8 mouse cellular contexts compared by ENCODE assay signal in the genomic region with DNA sequence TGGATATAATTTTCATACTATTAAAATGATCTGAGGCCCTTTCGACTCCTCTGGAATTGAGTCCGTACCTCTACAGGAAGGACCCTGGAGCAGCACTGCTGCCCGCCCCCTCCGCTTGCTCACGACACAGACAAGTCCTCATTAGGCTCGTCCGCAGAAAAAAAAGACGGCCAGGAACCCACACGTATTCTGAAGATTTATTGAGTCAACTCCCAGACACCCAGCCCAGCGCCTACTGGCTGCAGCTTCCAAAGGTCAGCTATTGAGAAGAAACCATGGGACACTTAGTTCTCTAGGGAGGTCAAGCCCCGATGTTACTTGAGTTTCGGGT. TPM values are rescaled to one million over a fixed set of nuclear protein-coding genes. Genes with fewer than 3 reads are reported as not detected.
DNase-seq lines count a peak whose midpoint lies in the region; ATAC-seq and TF ChIP-seq lines count a peak whose summit lies in the region.

No protein-coding gene starts in this region.

- no peak for DNase-seq in kidney, postnatal 10 days
- no peak for DNase-seq in ovary, postnatal 14 days (ENCODE audit: low spot score)
- DNase-seq in frontal cortex, adult 2 months (ENCODE audit: extremely low spot score in 1 of 2, low spot score in 1 of 2), result no peak
- DNase-seq in thymus, postnatal 10 days (ENCODE audit: low spot score in 2 of 2), result no peak

- no peak for ATAC-seq in kidney, embryonic 15.5 days (replicated peaks; ENCODE audit: low FRiP score)
- peak; percentile 30 for ATAC-seq in inflammation-experienced regulatory T-cells, adult 6 months
- ATAC-seq in midbrain, embryonic 16.5 days, result no peak

- H3K36me3 ChIP-seq in kidney, embryonic 15.5 days, result no peaks in the 10 kb centered on the region; the same call in 1 of the 2 replicates
- H3K36me3 ChIP-seq in midbrain, embryonic 16.5 days (ENCODE audit: control insufficient read depth, insufficient read depth, low read length), result no peaks in the 10 kb centered on the region

- peak overlapping the region; percentile 78 for H3K4me3 ChIP-seq in kidney, embryonic 15.5 days (replicated peaks)
- peak overlapping the region; percentile 85 for H3K4me3 ChIP-seq in cortical plate, adult 2 months (ENCODE audit: insufficient read depth, low read length)
- H3K4me3 ChIP-seq in midbrain, embryonic 16.5 days (ENCODE audit: low read depth, low read length), result peak overlapping the region; percentile 74

- H3K27me3 ChIP-seq in kidney, embryonic 15.5 days, result peaks cover 26% of the 10 kb centered on the region
- H3K27me3 ChIP-seq in midbrain, embryonic 16.5 days (ENCODE audit: control insufficient read depth, insufficient read depth, low read depth, low read length), result no peaks in the 10 kb centered on the region

- peak overlapping the region; percentile 97 for H3K27ac ChIP-seq in kidney, embryonic 15.5 days
- no peak overlapping the region for H3K27ac ChIP-seq in cortical plate, adult 2 months (ENCODE audit: insufficient read depth, low read length)
- peak overlapping the region; percentile 91 for H3K27ac ChIP-seq in midbrain, embryonic 16.5 days (ENCODE audit: low read length)

- H3K4me1 ChIP-seq in kidney, embryonic 15.5 days, result peaks cover 6% of the 10 kb centered on the region
- H3K4me1 ChIP-seq in cortical plate, adult 2 months (ENCODE audit: control insufficient read depth, insufficient read depth, low read length), result peaks cover 2% of the 10 kb centered on the region; the same call in 1 of the 2 replicates
- peaks cover 13% of the 10 kb centered on the region for H3K4me1 ChIP-seq in midbrain, embryonic 16.5 days (ENCODE audit: control insufficient read depth, insufficient read depth, low read length)

- under 1% methylated on average over 12 of the region's 12 CpGs for WGBS in kidney, embryonic 15.5 days
- under 1% methylated on average over 12 of the region's 12 CpGs for WGBS in midbrain, embryonic 16.5 days

- TF ChIP-seq POLR2A in cortical plate, adult 2 months (IDR thresholded peaks at IDR 0.05; ENCODE audit: extremely low read depth, insufficient read depth, low read length), result no peak

- H3K4me2 ChIP-seq in kidney, embryonic 15.5 days, result peak overlapping the region; percentile 95
- peak overlapping the region; percentile 91 for H3K4me2 ChIP-seq in midbrain, embryonic 16.5 days (ENCODE audit: low read length)

- H3K9me3 ChIP-seq in kidney, embryonic 15.5 days (replicated peaks), result no peaks in the 10 kb centered on the region
- H3K9me3 ChIP-seq in midbrain, embryonic 16.5 days (replicated peaks; ENCODE audit: control insufficient read depth, low read length, poor library complexity, severe bottlenecking), result no peaks in the 10 kb centered on the region

- TF ChIP-seq CTCF in cortical plate, adult 2 months (IDR thresholded peaks at IDR 0.05; ENCODE audit: extremely low read depth, insufficient read depth, low read length), result no peak

- peak overlapping the region; percentile 78 for H3K9ac ChIP-seq in kidney, embryonic 15.5 days
- peak overlapping the region; percentile 85 for H3K9ac ChIP-seq in midbrain, embryonic 16.5 days (ENCODE audit: low read depth, low read length)

RNA-seq across cellular contexts. Expression of a gene that starts 9.2 kb away (rescaled TPM):
- polyA plus RNA-seq in kidney, embryonic 15.5 days (2015; fragmentation: Nextera tagmentation; extraction: Ambion mirVana), result 0.46 and 0.62 TPM in 2 replicates
- polyA plus RNA-seq in cortical plate, adult 2 months (2012; rRNA removed), result 0.42 and 0.45 TPM in 2 replicates
- polyA plus RNA-seq in inflammation-experienced regulatory T-cells, adult 6 months (2017; shearing (Covaris generic)), result not detected
- polyA plus RNA-seq in midbrain, embryonic 16.5 days (2015; fragmentation: Nextera tagmentation; extraction: Ambion mirVana), result 11.8 and 11.9 TPM in 2 replicates
- 0.97 and 1.2 TPM in 2 replicates for polyA plus RNA-seq in frontal cortex, adult 2 months (2012; rRNA removed)

RNA-seq across cellular contexts. Expression of a gene that starts 9.5 kb away (rescaled TPM):
- 65.5 and 69.8 TPM in 2 replicates for polyA plus RNA-seq in kidney, embryonic 15.5 days (2015; fragmentation: Nextera tagmentation; extraction: Ambion mirVana)
- 24.2 and 25.2 TPM in 2 replicates for polyA plus RNA-seq in cortical plate, adult 2 months (2012; rRNA removed)
- 10 to 100 TPM; 36.3 to 49.1 (median 39.6) TPM for polyA plus RNA-seq in inflammation-experienced regulatory T-cells, adult 6 months (2017; shearing (Covaris generic))
- polyA plus RNA-seq in midbrain, embryonic 16.5 days (2015; fragmentation: Nextera tagmentation; extraction: Ambion mirVana), result 98.2 and 100 TPM in 2 replicates
- polyA plus RNA-seq in frontal cortex, adult 2 months (2012; rRNA removed), result 24.8 and 27.8 TPM in 2 replicates

RNA-seq across cellular contexts. Expression of a gene that starts 12.2 kb away (rescaled TPM):
- polyA plus RNA-seq in kidney, embryonic 15.5 days (2015; fragmentation: Nextera tagmentation; extraction: Ambion mirVana), result 15.5 and 19.9 TPM in 2 replicates
- 38.5 and 41.3 TPM in 2 replicates for polyA plus RNA-seq in cortical plate, adult 2 months (2012; rRNA removed)
- 10 to 100 TPM; 48.0 to 55.6 (median 52.6) TPM for polyA plus RNA-seq in inflammation-experienced regulatory T-cells, adult 6 months (2017; shearing (Covaris generic))
- polyA plus RNA-seq in midbrain, embryonic 16.5 days (2015; fragmentation: Nextera tagmentation; extraction: Ambion mirVana), result 18.5 and 23.8 TPM in 2 replicates
- polyA plus RNA-seq in frontal cortex, adult 2 months (2012; rRNA removed), result 33.9 and 40.0 TPM in 2 replicates

RNA-seq across cellular contexts. Expression of a gene that starts 20.6 kb away (rescaled TPM):
- polyA plus RNA-seq in kidney, embryonic 15.5 days (2015; fragmentation: Nextera tagmentation; extraction: Ambion mirVana), result 11.8 and 13.6 TPM in 2 replicates
- 236 and 238 TPM in 2 replicates for polyA plus RNA-seq in cortical plate, adult 2 months (2012; rRNA removed)
- polyA plus RNA-seq in inflammation-experienced regulatory T-cells, adult 6 months (2017; shearing (Covaris generic)), result 1 to 10 TPM in 2 of 3 experiments, under 1 TPM in 1; 0.44 to 4.3 (median 4.1) TPM
- polyA plus RNA-seq in midbrain, embryonic 16.5 days (2015; fragmentation: Nextera tagmentation; extraction: Ambion mirVana), result 90.1 and 102 TPM in 2 replicates
- polyA plus RNA-seq in frontal cortex, adult 2 months (2012; rRNA removed), result 206 and 213 TPM in 2 replicates

RNA-seq across cellular contexts. Expression of a gene that starts 20.7 kb away (rescaled TPM):
- polyA plus RNA-seq in kidney, embryonic 15.5 days (2015; fragmentation: Nextera tagmentation; extraction: Ambion mirVana), result 1.7 and 2.1 TPM in 2 replicates
- polyA plus RNA-seq in cortical plate, adult 2 months (2012; rRNA removed), result 139 and 142 TPM in 2 replicates
- not detected for polyA plus RNA-seq in inflammation-experienced regulatory T-cells, adult 6 months (2017; shearing (Covaris generic))
- 5.6 and 9.4 TPM in 2 replicates for polyA plus RNA-seq in midbrain, embryonic 16.5 days (2015; fragmentation: Nextera tagmentation; extraction: Ambion mirVana)
- 105 and 116 TPM in 2 replicates for polyA plus RNA-seq in frontal cortex, adult 2 months (2012; rRNA removed)
